Mouse (Mus musculus) adrenal gland, postnatal 36 days (tissue): ENCODE results near the gene Fam155a. TPM values are rescaled to one million over a fixed set of nuclear protein-coding genes. Genes with fewer than 3 reads are reported as not detected.
A peak's percentile ranks its signal among the peaks of the same experiment; 100 is the strongest.
"Not testable (repeated sequence)": the region's sequence is repeated elsewhere in the genome, so short reads cannot be mapped to it uniquely, and the experiment has no call there.

ENCODE experiments used
- DNase-seq, 2 experiments: peaks; one replicate each; pipeline ENCODE4 v3.0.0; 2021; ENCODE audit warnings: mixed read lengths in 1 of 2
- total RNA-seq, 2 experiments: library from RNA; stranded (reverse); gene quantifications; 2 replicates each; pipeline ENCODE4 v1.2.3; 2021

The Fam155a gene
- total RNA-seq, 2 experiments from 2014 or later = 3.9 to 5.1 TPM

DNA sequence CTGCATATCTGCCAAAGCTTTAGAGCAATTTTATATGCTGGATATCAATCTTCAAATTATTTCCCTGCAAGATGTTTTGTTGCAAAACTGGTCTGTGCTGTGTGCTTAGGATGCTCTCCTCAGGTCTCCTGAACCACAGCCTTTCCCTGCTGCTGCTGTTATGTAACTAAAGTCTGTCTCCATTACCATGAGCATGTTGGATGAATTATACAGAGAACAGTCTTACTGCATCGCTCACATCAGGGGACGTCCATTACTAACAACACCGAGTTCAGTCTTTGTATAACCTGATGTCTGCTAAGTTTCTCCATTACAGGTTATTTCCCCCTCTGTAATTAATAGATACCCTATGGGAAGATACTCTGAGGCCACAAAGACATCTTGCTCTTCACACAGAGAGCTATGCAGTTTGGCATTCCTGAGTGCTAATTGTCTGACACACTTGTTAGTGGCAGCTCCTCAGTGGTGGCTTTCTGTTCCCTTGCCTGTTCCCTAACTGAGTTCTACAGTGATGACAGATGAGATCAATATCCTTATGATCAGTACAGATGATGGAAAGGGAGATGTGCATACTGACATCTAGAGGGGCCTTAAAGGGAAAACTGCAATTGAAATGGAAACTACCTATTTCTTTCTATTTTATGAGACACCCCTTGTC is 372.2 kb downstream of the Fam155a start:
- DNase-seq = no peak

DNA sequence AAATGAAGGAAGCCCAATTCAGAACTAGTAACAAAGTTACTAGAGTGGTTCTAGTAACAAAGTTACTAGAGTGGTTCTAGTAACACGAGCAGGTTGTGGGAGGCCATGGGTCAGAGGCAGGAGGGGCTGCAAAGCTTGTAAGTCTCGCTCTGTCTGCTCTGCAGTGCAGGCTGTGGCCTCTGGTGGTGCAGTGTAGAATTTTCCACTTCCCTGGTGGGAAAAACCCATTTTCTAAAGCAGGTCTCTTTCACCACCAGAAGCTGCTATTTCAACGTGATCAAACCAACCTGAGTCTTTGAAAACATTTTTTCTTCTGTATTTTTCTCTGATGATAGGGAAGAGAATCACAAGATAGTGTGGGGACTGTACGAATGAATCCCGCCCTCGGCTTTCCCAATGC is 372.9 kb downstream of the Fam155a start:
- DNase-seq = no peak

DNA sequence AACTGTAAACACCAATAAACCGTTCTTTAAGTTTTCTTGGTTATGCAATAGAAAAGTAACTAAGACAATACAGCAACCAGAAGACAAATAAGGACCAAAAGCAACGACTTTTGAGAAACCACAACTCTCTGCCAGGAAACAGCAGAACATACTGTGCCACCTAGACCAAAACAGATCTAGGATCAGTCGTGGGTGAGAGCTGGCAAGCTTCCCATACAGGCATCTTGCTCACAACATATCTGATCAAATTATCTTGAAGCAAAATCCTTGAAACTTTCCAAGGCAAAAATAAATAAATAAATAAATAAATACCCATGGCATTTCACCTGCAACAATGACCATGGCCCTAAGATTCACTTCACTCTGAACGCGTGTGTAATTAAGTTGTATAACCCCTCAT is 376.3 kb downstream of the Fam155a start:
- no peak for DNase-seq

DNA sequence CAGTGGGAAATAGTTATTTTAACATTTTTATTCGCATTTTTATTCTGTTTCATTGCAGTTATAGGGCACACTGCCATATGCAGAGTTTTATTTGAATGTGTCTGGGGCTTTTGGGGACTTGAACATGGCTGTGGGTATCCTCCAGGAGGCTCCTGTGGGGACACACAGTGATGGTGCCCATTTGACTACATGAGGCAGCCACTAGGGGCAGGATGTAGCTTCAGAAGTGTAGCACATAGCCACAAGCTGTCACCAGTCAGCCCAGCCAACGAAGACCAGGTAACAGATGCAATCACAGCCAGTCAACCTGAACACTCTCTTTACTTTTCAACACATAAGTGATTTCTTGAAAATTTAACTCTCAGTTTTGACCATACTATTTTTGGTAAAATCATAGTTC is 377.7 kb downstream of the Fam155a start:
- no peak for DNase-seq

DNA sequence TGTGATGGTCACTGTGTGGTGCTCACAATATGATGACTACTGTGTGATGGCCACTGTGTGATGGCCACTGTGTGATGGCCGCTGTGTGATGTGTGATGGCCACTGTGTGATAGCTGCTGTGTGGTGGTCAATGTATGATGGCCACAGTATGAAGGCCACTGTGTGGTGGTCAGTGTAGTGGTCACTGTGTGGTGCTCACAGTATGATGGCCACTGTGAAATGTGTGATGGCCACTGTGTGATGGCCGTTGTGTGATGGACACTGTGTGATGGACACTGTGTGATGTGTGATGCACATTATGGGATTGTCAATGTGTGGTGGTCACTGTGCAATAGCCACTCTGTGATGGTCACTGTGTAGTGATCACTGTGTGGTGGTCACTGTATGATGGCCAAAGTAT is 380.7 kb downstream of the Fam155a start:
- not testable (repeated sequence) for DNase-seq

DNA sequence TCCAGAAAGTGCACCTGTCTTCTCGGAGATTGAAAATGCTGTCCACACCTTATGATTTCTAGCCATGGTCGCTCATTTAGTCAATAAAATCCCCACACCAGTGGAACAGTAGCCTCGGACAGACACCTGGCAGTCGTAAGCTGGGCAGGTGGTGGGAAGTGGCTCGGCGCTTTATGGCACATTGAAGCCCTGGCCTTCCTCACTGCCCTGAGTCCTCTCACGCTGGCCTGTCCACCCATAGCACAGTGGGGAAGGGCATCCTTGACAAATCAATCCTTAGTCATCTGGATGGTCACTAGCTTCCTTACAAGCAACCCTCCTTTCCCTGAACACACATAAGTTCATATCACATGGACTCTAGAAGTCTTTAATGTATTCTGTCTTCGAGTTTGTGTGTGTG is 401.8 kb downstream of the Fam155a start:
- no peak for DNase-seq

DNA sequence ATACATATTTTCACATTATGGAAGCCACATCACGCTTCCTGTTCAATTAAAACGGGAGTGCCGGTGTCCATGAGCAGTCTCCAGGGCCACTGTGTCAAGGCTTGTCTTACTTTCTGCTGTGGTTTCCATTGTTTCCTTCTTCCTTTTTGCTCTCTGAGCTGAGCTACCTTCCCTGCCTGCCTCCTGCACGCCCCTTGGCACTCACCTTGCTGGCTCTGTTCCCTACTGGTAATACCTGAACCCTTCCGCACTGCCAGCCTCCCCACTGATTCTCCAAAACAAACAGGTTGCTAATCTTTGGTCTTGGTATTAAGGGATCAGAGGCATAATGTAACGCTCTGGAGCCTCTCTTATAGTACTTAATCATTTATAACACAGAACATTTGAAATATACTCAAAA is 403.2 kb downstream of the Fam155a start:
- DNase-seq = no peak

DNA sequence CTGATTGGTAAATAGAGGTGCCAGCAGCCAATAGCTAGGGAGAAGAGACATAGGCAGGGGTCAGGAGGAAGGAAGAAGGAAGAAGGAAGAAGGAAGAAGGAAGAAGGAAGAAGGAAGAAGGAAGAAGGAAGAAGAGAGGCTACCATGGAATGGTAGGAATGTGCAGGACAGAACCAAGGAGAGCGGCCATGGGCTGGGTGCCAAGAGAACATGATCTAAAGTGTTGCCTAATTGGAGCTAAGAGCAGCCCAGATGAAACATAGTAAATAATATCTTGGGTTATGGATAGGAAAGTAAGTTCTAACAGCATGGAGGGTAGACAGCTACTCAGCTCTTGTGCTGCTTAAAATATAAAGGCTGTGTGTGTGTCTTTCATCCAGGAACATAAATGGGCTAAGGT is 405.6 kb downstream of the Fam155a start:
- DNase-seq = peak in 1 of 2 experiments; percentile 4

DNA sequence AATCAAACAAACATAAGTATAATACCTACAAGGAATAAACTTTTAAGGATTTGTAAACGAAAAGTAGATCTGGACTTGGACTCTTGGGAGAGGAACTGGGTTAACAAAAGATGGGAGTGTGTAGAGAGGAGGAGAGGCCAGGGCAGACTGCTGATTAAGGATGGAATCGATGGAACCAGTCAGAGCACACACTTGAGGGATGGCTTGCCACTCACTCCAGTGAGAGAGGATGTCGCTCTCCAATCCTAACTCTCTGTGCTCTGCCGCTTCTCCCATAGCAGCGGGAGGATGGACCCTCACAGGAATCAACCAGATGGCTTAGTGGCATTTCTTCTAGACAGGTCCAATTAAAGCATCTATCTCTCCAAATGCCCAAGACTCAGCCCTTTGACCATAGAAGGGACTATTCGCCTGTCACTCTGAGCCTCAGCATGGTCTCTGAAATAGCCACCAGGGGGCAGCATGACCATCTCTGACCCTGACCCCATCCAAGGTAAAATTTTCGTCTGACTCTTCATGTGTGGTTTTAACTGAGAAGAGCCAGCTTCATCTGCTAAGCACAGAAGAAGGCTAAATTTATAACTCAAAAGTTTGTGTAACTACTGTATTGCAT is 422.3 kb downstream of the Fam155a start:
- DNase-seq = peak; percentile 42 to 49

DNA sequence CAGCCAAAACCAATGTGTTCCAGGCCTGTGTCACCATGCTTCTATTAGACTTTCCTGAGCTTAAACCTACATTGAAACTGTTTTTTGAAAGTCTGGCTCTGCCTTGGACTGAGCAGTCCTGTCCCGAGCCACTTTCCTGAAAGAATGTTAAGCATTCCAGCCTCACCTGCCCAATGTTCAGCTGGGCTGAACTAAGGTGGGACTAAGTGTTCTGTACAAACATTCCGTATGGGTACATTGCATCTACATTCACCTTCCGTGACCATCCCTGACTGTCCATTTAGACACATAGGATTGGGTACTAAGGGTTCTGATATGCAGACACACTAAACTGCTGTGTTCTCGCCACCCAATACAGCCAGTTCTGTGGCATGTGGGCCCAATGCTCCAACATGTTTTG is 423.8 kb downstream of the Fam155a start:
- DNase-seq = no peak

DNA sequence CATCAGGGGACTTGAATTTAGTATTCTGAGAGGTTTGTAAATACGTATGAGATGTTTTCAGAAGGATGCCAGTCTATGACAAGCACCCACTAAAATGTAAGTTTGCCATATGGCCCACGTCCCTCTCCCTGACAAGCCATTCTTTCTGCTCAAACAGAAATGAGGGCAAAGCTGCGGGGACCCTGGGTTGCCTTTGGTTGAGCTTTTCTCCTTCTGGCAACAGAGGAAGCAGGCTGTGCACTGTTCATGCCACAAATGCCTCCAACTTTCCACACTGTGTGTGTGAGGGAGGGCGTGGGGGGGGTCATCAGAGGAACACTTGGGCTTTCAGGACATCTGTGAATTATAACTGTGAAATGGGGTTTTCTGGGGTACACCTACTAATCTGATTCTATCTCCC is 426.8 kb downstream of the Fam155a start:
- DNase-seq = no peak

DNA sequence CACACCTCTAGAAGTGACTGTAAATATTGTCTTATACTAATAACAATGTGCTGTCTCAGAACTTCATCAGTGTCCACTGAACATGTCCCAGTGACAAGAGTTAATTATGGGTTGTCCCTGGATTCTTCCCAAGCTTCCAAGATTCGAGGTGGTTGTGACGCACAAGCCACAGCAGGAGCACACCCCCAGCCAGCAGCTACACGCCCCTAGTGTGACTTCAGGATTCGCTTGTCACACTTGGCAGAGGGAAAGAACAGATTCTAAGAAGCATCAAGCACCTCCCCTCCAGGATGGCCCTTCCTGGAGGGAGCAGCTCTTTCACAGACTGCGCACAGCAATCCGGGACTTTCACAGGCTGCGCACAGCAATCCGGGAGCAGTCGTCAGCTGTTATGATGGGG is 428.0 kb downstream of the Fam155a start:
- no peak for DNase-seq

DNA sequence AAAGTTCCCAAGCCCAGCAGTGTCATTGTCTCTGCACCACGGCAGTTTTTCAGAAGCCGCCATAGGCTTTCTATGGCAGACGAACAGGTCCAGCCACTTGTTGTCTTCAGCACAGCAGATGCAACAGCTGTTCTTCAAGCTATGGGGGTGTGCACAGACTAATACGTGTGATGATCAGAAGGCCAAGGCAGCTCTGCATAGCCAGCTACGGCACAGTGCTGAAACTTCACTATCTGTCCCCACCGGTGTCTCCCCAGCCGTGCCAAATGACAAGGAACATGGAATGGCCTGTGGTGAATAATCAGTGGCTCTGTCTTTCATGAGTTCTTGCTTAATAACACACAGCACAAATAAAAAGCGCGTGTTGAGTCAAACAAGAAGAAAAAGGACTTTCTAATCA is 428.4 kb downstream of the Fam155a start:
- no peak for DNase-seq

DNA sequence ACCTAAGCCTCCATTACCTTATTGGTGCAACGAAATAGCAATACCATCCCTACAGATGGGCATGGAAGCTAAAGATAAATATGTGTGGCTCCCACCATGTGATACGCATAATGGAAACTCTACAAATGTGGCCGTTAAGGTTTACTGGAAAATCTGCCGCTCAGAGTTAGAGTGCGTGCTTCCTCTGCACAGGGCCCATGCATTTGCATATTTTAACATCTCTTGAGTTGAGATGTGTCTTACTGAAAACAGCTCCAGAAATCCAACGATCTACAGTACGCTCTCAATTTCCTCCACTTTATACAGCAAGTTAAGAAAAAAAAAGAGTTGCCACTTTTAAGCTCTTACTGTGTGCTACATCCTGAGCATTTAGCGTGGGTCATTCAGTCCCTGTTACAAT is 433.1 kb downstream of the Fam155a start:
- no peak for DNase-seq

DNA sequence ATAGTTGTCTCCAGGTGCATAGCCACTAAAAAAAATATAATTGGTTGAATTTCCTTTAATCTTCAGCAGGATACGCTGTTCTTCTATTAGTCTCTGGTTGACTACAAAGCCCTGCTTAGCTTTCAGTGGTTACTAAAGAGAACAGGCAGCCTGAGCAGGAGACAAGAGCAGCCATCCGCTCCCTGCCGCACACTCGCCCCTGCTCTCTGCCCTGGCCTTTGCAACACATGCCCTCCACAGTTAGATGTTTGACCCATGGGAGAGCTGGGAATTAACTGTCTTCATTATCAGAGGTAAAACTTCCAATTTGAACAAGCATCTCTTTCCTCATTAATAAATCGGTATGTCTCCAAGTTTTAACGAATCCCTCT is 435.0 kb downstream of the Fam155a start:
- DNase-seq = no peak

DNA sequence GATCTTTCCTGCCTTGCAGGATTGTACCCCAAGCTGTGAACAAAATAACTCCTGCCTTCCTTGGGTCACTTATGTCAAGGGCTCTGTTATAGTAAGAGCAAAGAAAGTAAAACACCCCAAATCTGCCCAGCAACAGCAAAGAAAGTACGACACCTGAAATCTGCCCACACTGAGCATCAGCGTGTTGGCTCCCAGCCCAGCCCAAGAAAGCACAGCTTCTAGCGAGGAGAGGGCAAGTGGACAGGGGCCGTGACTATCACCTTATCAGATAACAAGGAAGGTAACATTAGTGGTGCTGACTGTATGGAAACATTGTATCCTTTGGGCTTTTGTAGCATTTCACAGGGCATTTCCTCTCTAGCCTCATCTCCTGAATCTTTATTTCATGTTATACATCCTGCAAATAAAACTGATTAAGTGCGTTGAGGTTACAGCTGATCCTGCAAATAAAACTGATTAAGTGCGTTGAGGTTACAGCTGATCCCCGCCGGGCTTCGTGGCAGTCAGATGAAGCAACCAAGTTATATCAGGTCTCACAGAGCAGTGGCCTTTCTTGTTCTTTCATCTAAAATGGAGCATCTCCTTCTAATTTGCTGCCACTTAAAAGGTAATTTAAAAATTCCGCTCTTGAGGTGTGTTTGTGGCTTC is 435.6 kb downstream of the Fam155a start:
- no peak for DNase-seq

DNA sequence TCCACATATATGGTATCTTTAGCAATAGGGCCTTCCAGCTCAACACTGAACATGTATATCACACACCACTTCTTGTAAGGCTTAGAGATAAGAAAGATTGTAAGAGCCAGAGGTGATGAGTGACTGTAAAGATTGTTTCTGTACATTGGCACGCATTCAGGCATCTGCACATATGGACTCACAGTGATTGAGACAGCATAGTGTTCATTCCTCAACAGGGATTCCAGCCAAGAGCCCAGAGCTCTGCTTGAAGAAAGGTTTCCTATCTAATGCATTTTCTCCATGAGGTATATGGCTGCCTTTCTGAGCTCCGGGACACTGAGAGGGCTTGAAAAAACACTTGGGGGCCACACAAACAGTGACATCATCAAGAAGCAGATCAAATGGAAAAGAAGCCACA is 438.2 kb downstream of the Fam155a start:
- no peak for DNase-seq

DNA sequence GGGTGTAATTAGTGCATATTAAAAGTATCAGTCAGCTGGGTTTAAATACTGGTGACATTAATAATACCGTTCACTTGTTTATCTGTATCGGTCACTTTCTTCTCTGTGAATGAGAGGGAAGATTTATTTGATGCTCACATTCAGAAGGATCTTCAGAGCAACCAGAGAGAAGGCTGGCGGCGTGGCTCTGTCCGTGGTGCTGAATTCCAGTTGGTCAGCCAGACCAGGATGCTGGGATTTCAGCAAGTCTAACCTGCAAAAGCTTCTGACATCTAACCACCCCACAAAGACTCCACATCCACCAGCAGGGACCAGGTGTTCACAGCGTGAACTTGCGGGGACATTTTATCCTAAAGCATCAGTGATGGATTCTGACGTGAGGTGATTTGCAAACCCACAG is 461.5 kb downstream of the Fam155a start:
- peak; percentile 26 to 48 for DNase-seq

DNA sequence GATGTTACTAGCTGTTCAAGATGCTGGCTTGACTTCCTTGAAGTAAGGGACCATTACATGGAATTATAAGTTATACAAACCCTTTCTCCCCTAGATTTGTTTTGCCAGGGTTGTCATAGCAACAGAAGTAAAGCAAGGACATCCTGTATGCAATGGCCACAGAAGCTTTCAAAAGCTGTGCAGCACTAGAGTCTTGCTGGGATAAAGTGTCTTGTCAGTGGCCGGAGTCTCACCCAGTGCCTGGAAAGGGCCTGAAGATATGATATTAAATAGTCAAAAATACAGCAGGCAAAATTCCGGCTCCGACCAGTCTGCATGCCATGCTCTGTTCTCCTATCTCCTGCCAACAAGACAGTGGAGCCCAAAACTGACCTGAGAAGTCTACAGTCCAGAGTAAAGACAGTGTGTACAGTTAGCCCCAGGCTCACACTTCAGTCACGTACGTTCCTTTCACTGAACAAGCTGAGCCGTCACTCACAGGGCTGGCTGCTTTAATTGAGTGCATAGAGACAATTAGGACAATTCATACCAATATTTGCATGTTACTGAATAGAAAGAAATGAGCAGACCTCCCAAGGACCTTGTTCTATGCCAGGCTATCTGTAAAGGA is 467.3 kb downstream of the Fam155a start:
- DNase-seq = no peak

DNA sequence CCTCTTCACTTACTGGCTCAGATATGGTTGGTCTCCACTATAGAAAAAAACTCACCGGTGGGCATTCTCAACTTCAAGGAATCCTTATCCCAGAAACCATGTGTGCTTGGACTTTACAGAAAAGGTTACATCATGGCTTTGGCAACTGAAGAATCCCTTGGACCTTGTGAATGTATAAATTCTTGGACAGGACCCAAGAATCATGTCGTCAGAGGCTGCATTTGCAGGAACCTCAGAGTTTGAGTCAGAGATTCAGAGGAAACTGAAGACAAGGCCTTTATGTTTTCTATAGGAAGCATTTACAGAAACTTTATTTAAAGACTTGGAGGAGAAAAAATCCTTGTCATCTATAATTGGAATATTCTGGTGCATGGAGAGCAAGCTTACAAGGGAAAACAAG is 475.9 kb downstream of the Fam155a start:
- DNase-seq = no peak

DNA sequence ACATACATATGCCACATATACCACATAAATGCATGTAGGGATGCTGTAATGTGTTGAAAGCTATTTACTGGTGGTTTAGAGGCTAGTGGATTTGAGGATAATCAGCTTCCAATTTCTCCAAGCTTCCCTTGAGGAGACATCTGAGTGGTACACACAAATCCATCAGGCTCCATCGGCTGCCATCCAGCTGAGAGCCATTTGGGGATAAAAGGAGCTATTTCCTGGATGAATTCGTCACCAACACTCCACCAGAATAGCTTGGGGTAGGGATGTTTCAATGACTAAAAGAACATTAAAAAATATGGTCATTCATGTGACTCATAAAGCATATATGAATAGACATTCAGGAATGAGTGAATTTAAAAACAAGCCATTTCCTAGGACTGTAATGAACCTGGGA is 478.4 kb downstream of the Fam155a start:
- no peak for DNase-seq

DNA sequence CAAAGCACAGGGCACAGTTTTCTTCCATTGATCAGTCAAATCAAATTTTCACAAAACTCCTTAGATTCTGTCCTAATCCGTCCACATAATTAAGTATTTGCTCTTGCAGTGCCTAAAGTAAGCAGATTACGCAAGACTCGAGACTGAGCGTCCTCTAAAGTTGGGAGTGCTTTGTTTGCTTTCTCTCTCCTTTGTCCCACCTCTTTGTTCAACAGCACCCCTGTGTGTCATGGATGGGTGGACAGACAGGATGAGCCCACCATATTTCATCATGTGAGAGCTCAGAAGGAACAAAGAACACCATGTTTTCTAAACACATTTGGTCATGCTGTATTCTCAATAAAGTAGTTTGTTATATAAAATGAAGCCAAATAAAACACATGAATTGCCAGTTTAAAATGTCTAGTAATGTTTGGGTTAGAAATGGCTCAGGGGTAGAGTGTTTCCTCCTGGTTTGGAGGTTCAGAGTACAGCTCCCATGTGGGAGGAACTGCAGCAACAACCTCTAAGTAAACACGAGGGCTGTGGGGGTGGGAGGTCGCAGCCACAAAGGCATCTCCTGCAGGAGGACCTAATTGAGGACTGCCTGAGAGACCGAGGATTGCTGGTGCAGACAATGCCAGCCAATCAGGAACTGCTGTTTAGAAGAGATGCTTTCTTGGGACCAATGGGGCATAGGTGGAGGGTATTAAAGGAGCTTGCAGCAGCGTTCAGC is 482.8 kb downstream of the Fam155a start:
- DNase-seq = no peak

DNA sequence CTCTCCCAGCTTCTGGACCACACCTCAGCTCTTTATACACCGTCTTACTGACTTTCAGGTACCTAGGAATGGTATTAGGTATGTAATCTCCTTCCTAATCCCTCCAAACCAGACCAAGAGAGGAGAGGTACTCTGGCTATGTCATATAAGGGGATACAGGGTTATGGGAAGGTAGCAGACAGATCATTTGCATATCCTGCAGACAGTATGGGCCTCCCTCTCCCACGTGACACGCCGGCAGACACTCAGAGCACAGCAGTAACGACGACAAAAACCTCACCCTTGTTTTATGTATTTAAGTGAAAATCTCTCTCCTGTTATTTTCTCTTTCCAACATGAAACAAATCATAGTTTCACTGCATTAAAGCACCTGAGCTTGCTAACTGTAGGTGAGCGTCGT is 496.8 kb downstream of the Fam155a start:
- DNase-seq = no peak
